Mouse (Mus musculus) bone marrow, adult 2 months (tissue): ENCODE measurements around the gene Tnfrsf23.

Source experiments
- CTCF ChIP-seq: fragments of 200-500 bp; IDR thresholded peaks from 2 replicates; pipeline ENCODE4 v1.5.1; 2011; ENCODE audit warnings: low read length, control low read depth; ENCODE audit not compliant: control insufficient read depth, insufficient read depth
- POLR2A ChIP-seq: fragments of 200-500 bp; IDR thresholded peaks from 2 replicates; pipeline ENCODE4 v1.6.1; 2011; ENCODE audit warnings: low read depth, mild to moderate bottlenecking, control low read depth, low read length, borderline replicate concordance; ENCODE audit not compliant: control insufficient read depth

- TF ChIP-seq CTCF (no peak), POLR2A (no peak)
Measured at GRCm38 (mm10) chr7:143625151-143625550, 60.5 kb downstream of the Tnfrsf23 start.
